Mouse (Mus musculus): ENCODE results near the gene Kcnma1. TPM values are rescaled to one million over a fixed set of nuclear protein-coding genes. Genes with fewer than 3 reads are reported as not detected.

The Kcnma1 gene
- 10 to 100 TPM; 44.2 to 47.3 TPM for total RNA-seq (2021)
- long read RNA-seq, experiment 1, partial matches to known transcripts, result 1 of 27 reads
- long read RNA-seq, experiment 1, other reads (novel, unspliced or antisense), result 26 of 27 reads
- long read RNA-seq, experiment 2, partial matches to known transcripts, result 6 of 20 reads
- long read RNA-seq, experiment 2, other reads (novel, unspliced or antisense), result 14 of 20 reads

- no peak for DNase-seq
- intact Hi-C loops (cut with DNase I), result loop anchor here (5.0 kb wide), 2 partner anchors 48 to 332 kb away; no protein-coding TSS in a partner anchor
Measured at GRCm38 (mm10) chr14:24014391-24014790, at the start of gene Kcnma1. Kcnma1 (minus strand) TSS chr14:24014491.

DNA sequence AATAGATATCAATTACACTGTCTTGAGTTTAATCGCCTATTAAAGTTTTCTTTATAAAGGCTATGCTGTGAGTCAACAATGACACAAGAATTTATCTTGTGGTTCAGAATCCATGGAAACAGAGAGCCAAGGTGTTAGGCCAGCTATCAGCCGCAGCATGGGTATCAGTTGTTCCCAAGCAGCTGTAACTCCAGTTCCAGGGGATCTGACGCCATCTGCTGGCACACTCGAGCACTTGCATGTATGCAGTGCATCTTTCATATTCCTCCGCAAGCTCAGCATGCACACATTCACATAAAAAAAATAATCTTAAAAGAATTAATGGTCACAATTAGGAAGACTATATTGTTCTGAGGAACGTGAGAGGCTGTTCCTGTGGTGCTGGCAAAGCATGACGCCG is 45.5 kb upstream of the Kcnma1 start:
- intact Hi-C loops (cut with DNase I), result loop anchor here (5.0 kb wide), 2 partner anchors 47 to 482 kb away; partner anchors contain the start of gene Kcnma1
- DNase-seq, result peak in 1 of 2 experiments; percentile 13

DNA sequence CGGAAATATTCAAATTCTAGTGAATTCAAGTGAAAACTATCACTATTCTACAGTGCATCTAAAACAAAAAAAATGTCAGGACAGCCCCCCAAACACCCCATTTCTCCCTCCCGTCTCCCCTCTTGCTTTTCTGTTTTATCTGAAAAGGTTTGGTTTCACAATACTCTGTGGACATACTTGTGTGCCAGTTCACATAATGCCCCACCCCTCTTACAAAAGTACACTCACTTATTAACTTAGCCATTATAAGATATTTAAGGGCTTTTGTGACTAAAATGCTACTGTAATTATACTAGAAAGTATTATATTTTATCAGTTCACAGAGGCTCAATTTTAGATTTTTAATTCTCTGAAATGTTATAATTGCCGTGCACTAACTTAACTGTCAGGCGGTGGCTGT is 45.0 kb upstream of the Kcnma1 start:
- intact Hi-C loops (cut with DNase I), result loop anchor here (5.0 kb wide), 1 partner anchor 482 kb away; no protein-coding TSS in a partner anchor
- DNase-seq, result no peak

DNA sequence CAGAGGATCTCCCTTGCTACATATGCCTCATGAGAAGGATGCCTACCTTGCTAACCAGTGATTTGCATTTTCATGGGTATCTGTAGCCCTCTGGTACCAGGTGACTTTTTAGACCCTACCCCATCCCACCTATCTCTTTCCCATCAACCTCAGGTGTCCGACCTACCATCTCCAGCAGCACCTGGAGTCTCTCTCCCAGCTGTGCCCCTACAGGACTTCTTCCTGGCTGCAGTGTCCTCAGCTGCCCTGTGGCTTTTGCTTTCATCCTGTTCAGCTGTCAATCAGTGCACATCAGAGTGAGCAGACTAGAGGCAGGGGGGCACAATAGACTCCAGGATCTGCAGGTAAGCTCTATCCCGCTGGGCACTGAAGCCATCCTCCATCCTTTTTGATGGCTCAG is 37.5 kb upstream of the Kcnma1 start:
- intact Hi-C loops (cut with DNase I), result no loop called here
- DNase-seq, result no peak

DNA sequence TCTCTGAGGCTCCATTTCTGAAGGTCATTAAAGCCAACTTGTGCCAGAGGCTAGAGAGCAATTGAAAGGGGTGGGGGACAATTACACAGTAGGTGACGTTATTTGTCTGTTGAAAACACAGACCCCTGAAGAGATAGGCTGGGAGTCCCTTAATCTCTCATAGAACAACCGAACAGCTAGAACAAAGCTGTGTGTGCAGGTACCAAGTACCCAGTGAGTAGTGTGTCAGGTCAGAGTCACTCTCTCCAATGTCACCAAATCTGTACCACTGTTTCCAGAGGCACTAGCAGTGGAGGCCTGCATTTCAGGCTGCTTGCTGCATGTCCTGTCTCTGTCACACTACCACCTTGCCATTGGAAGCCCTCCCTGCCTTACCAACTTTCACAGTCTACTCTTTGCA is 22.3 kb upstream of the Kcnma1 start:
- DNase-seq, result no peak
- intact Hi-C loops (cut with DNase I), result no loop called here

- intact Hi-C loops (cut with DNase I), result no loop called here
Measured at GRCm38 (mm10) chr14:24036208-24036535, 21.9 kb upstream of the Kcnma1 start.

GRCm38 (mm10) chr14:24035486-24036207 is 21.4 kb upstream of the Kcnma1 start:
- intact Hi-C loops (cut with DNase I), result no loop called here
- peak in 1 of 2 experiments; percentile 7 for DNase-seq

More at GRCm38 (mm10) chr14:24036208-24036535, 21.9 kb upstream of the Kcnma1 start:
- no peak for DNase-seq

- DNase-seq, result no peak
- intact Hi-C loops (cut with DNase I), result no loop called here
Measured at GRCm38 (mm10) chr14:24032876-24033389, 18.6 kb upstream of the Kcnma1 start.

- no peak for DNase-seq
- intact Hi-C loops (cut with DNase I), result no loop called here
Measured at GRCm38 (mm10) chr14:24032201-24032600, 17.9 kb upstream of the Kcnma1 start.

- intact Hi-C loops (cut with DNase I), result no loop called here
- DNase-seq, result no peak
Measured at GRCm38 (mm10) chr14:24020718-24021117, 6.4 kb upstream of the Kcnma1 start.

GRCm38 (mm10) chr14:24009978-24010377 is 4.3 kb downstream of the Kcnma1 start:
- no peak for DNase-seq
- intact Hi-C loops (cut with DNase I), result loop anchor here (2.0 to 5.0 kb wide), 3 partner anchors 52 to 431 kb away; no protein-coding TSS in a partner anchor

DNA sequence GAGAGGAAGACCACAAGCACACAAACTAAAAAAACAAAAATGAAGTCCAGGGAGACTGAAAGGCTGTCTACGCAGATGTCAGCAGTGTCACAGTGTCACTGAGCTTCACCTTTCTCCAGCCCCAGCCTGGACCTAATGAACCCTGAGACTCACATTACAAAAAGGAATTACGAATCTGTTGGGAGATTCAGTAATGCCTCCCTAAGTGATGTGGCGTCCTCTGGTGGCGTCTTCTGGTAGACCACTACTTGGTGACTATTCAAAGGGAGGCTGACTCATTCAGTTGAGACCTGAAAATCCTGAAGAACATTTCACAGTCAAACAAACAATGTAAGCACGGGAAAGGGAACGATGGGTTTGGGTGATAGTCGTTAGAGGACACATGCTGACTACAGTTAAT is 6.0 kb downstream of the Kcnma1 start:
- intact Hi-C loops (cut with DNase I), result loop anchor here (1.0 kb wide), 1 partner anchor 217 kb away; no protein-coding TSS in a partner anchor
- peak; percentile 65 to 78 for DNase-seq

DNA sequence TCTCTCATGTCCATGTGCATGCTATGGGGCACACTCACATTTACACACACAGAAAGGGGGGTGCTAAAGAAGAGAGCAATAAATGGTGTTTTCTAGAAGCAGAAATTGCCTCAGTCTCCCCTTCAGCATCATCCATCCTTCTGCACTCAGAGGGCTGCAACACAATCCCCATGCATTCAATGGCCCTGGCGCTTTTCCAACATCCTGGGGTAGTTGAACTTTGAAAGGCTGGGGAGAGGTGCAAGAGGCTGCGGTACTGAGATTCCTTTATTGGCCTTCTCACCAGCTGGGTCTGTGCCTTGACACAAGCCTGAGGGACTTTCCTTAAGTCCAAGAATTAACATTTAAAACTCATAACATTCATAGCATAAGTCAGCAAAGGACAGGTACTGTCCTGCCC is 8.0 kb downstream of the Kcnma1 start:
- intact Hi-C loops (cut with DNase I), result loop anchor here (2.0 kb wide), 1 partner anchor 167 kb away; no protein-coding TSS in a partner anchor
- DNase-seq, result no peak

DNA sequence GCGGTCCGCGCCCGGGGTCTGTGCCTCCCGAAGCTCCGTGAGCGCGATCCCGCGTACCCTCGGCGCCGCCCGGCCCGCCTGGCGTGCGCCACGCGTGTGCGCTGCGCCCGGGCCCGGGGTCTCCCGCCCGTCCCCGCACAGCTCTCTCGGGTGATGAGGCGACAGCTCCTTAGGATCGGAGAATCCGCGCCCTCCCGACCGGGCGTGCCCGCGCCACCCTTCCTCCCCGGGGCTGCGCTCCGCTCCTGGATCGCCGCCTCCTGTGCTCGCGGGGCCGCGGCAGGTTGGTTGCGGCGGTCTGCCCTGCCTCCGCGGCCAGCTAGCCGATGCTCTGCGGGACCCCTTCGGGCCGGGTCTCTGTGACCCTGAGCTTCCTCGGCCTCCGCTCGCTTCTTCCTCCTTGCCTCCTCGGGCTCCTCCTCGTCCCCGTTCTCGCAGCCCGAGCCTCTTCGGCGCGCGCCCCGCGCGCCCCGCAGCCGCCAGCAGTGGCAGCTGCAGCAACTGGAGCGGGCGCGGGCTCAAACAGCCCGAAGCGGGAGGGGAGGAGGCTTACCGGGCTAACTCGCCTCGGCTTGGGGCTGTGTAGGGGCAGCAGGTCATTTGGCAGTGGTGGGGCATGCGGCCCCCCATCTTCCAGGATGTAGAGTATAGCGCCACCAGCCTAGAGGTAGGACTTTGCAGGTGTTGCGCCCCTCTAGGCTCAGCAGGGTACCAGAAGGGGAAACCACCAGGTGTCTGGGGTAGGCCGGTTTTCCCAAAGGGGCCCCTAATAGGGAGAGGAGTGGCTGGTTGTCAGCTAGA is 9.6 kb downstream of the Kcnma1 start:
- DNase-seq, result peak; percentile 15 to 45
- intact Hi-C loops (cut with DNase I), result loop anchor here (2.0 to 5.0 kb wide), 2 partner anchors 102 to 128 kb away; no protein-coding TSS in a partner anchor

GRCm38 (mm10) chr14:24003450-24004381 is 10.6 kb downstream of the Kcnma1 start:
- intact Hi-C loops (cut with DNase I), result loop anchor here (2.0 to 5.0 kb wide), 2 partner anchors 101 to 127 kb away; no protein-coding TSS in a partner anchor
- peak; percentile 35 to 40 for DNase-seq

GRCm38 (mm10) chr14:24002647-24003046 is 11.6 kb downstream of the Kcnma1 start:
- no peak for DNase-seq
- intact Hi-C loops (cut with DNase I), result loop anchor here (5.0 kb wide), 1 partner anchor 100 kb away; no protein-coding TSS in a partner anchor

DNA sequence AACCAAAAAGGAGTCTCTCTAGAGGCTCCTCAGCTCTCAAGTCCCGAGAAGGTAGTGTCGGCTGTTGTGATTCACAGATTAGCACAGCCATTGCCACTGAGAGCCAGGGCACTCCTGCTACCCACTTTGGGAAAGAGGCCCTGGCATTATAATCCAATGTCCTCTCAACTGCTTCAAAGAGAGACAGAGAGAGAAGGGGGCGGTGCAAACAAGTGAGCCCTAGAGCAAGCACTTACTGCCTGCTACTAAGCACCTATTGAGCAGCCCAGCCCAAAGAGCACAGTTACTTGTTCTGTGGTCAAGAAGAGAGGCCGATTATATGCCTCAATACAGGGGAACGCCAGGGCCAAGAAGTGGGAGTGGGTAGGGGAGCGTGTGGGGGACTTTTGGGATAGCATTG is 16.4 kb downstream of the Kcnma1 start:
- no peak for DNase-seq
- intact Hi-C loops (cut with DNase I), result no loop called here

DNA sequence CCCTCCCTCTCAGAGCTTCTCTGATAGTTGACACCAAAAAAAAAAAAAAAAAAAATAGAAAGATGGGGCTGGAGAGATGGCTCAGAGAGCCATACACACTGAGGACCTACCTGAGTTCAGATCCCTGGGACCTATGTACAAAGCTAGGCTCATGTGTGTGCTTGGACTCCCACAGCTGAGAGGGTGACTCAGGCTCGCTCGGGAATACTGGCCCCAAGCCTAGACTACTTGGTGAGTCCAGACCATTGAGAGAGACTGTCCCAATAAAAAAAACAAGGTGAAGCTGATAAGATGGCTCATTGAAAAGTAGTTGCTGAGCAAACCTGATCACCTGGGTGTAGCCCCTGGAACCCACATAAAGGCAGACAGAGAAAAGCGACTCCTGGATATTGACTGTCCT is 18.5 kb downstream of the Kcnma1 start:
- intact Hi-C loops (cut with DNase I), result no loop called here
- DNase-seq, result no peak

- DNase-seq, result no peak
- intact Hi-C loops (cut with DNase I), result no loop called here
Measured at GRCm38 (mm10) chr14:23990871-23991270, 23.4 kb downstream of the Kcnma1 start.
